Comparison of ENCODE assay signal across 21 mouse cellular contexts in the genomic region with DNA sequence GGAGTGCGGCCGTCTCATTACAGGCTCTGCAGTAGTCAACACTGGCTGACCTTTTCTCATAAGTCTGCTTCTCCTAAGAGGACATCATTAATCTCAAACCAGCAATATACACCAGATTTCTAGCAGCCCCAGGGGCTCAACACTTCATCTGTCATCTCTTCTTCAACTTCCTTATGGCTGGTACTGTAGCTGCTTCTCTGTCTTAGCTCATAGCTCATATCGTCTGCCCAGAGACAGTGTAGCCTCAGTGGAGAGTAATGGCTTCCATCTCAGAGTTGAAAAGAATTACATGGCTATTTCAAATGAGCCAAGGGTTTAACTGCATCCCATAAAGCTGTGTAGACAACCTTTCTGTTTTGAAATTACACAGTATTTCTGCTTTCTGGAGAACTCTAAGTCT.
DNase-seq lines count a peak whose midpoint lies in the region; ATAC-seq and TF ChIP-seq lines count a peak whose summit lies in the region.
"Had no signal": no experiment of that assay in that cellular context is flagged by ENCODE, and none has a peak within 500 bp of the region (broad histone marks: within the 10 kb centered on the region; RNA-seq: fewer than 3 reads in every experiment).

No protein-coding gene starts in this region.

- no peaks in the 10 kb centered on the region for H3K4me1 ChIP-seq in hindbrain, embryonic 16.5 days (ENCODE audit: control insufficient read depth, insufficient read depth, low read depth, low read length)
- no peaks in the 10 kb centered on the region for H3K4me1 ChIP-seq in hindbrain, postnatal 0 days (ENCODE audit: insufficient read depth, low read length)
- H3K4me1 ChIP-seq in midbrain, postnatal 0 days (ENCODE audit: insufficient read depth, low read length), result no peaks in the 10 kb centered on the region
- no peaks in the 10 kb centered on the region for H3K4me1 ChIP-seq in midbrain, embryonic 14.5 days (ENCODE audit: control insufficient read depth, insufficient read depth, low read length)
- H3K4me1 ChIP-seq: embryonic facial prominence, embryonic 12.5 days; embryonic facial prominence, embryonic 15.5 days had no signal

- TF ChIP-seq CTCF in hindbrain, postnatal 0 days (IDR thresholded peaks at IDR 0.05; ENCODE audit: low read depth), result no peak
- no peak for TF ChIP-seq CTCF in midbrain, postnatal 0 days (IDR thresholded peaks at IDR 0.05)

- no peak overlapping the region for H3K4me2 ChIP-seq in hindbrain, embryonic 16.5 days (ENCODE audit: low read length)
- H3K4me2 ChIP-seq in hindbrain, postnatal 0 days (ENCODE audit: low read depth, low read length), result no peak overlapping the region
- no peak overlapping the region for H3K4me2 ChIP-seq in midbrain, postnatal 0 days (ENCODE audit: low read depth, low read length, poor library complexity, severe bottlenecking)
- no peak overlapping the region for H3K4me2 ChIP-seq in midbrain, embryonic 14.5 days (ENCODE audit: low read length)
- H3K4me2 ChIP-seq: embryonic facial prominence, embryonic 12.5 days; embryonic facial prominence, embryonic 15.5 days; heart, embryonic 11.5 days had no signal

- 70% methylated on average over 3 of the region's 3 CpGs for WGBS in hindbrain, embryonic 16.5 days
- 69% methylated on average over 3 of the region's 3 CpGs for WGBS in hindbrain, postnatal 0 days
- 77% methylated on average over 3 of the region's 3 CpGs for WGBS in midbrain, postnatal 0 days
- 66% methylated on average over 3 of the region's 3 CpGs for WGBS in midbrain, embryonic 14.5 days

- no peaks in the 10 kb centered on the region for H3K9me3 ChIP-seq in hindbrain, embryonic 16.5 days (ENCODE audit: control insufficient read depth, low read length)
- H3K9me3 ChIP-seq in hindbrain, postnatal 0 days (ENCODE audit: low read length), result no peaks in the 10 kb centered on the region
- no peaks in the 10 kb centered on the region for H3K9me3 ChIP-seq in midbrain, postnatal 0 days (ENCODE audit: low read length)
- no peaks in the 10 kb centered on the region for H3K9me3 ChIP-seq in midbrain, embryonic 14.5 days (ENCODE audit: control insufficient read depth, low read length)
- H3K9me3 ChIP-seq: embryonic facial prominence, embryonic 12.5 days; embryonic facial prominence, embryonic 15.5 days had no signal

- no peak overlapping the region for H3K27ac ChIP-seq in hindbrain, embryonic 16.5 days (ENCODE audit: low read depth, low read length)
- H3K27ac ChIP-seq in hindbrain, postnatal 0 days, result no peak overlapping the region
- no peak overlapping the region for H3K27ac ChIP-seq in midbrain, postnatal 0 days (ENCODE audit: low read depth, low read length)
- H3K27ac ChIP-seq in midbrain, embryonic 14.5 days (replicated peaks; ENCODE audit: low read depth, low read length), result no peak overlapping the region
- H3K27ac ChIP-seq: embryonic facial prominence, embryonic 12.5 days; embryonic facial prominence, embryonic 15.5 days; gastrocnemius, adult 2 months had no signal

- no peaks in the 10 kb centered on the region for H3K27me3 ChIP-seq in hindbrain, embryonic 16.5 days (replicated peaks; ENCODE audit: control insufficient read depth, insufficient read depth, low read length)
- no peaks in the 10 kb centered on the region for H3K27me3 ChIP-seq in hindbrain, postnatal 0 days (ENCODE audit: insufficient read depth, low read length)
- no peaks in the 10 kb centered on the region for H3K27me3 ChIP-seq in midbrain, postnatal 0 days (ENCODE audit: insufficient read depth, low read length)
- H3K27me3 ChIP-seq in midbrain, embryonic 14.5 days (ENCODE audit: control insufficient read depth, insufficient read depth, low read length), result no peaks in the 10 kb centered on the region
- H3K27me3 ChIP-seq: embryonic facial prominence, embryonic 12.5 days; embryonic facial prominence, embryonic 15.5 days had no signal

- H3K36me3 ChIP-seq in hindbrain, embryonic 16.5 days (ENCODE audit: control insufficient read depth, insufficient read depth, low read length), result no peaks in the 10 kb centered on the region
- H3K36me3 ChIP-seq in hindbrain, postnatal 0 days (ENCODE audit: insufficient read depth, low read length), result no peaks in the 10 kb centered on the region
- H3K36me3 ChIP-seq in midbrain, postnatal 0 days (ENCODE audit: insufficient read depth, low read length), result no peaks in the 10 kb centered on the region
- no peaks in the 10 kb centered on the region for H3K36me3 ChIP-seq in midbrain, embryonic 14.5 days (ENCODE audit: control insufficient read depth, insufficient read depth, low read length)
- H3K36me3 ChIP-seq: embryonic facial prominence, embryonic 12.5 days; embryonic facial prominence, embryonic 15.5 days had no signal

- peak; percentile 6 for DNase-seq in embryo, embryonic 10.5 days (ENCODE audit: low spot score)
- no peak for DNase-seq in embryo, embryonic 11 days
- DNase-seq in hindbrain, postnatal 0 days (ENCODE audit: low spot score), result no peak
- peak; percentile 4 for DNase-seq in midbrain, postnatal 0 days (ENCODE audit: low spot score)
- no peak for DNase-seq in midbrain, embryonic 14.5 days
- DNase-seq: adrenal gland, adult 8-10 months; adrenal gland, postnatal 25 days; cerebellum, adult 11-12 months; cerebellum, adult 8-10 months; cerebellum, postnatal 10 days; cerebellum, postnatal 36 days; forebrain, postnatal 0 days; gastrocnemius, adult 2 months; gastrocnemius, postnatal 14 days; heart, adult 11 months had no signal

- no peak overlapping the region for H3K4me3 ChIP-seq in hindbrain, embryonic 16.5 days (ENCODE audit: low read length)
- no peak overlapping the region for H3K4me3 ChIP-seq in hindbrain, postnatal 0 days (ENCODE audit: low read length)
- no peak overlapping the region for H3K4me3 ChIP-seq in midbrain, postnatal 0 days (ENCODE audit: low read depth, low read length)
- no peak overlapping the region for H3K4me3 ChIP-seq in midbrain, embryonic 14.5 days (replicated peaks; ENCODE audit: low read depth, low read length)
- H3K4me3 ChIP-seq: embryonic facial prominence, embryonic 12.5 days; embryonic facial prominence, embryonic 15.5 days; gastrocnemius, adult 2 months had no signal

- H3K9ac ChIP-seq in hindbrain, embryonic 16.5 days (ENCODE audit: low read depth, low read length), result no peak overlapping the region
- no peak overlapping the region for H3K9ac ChIP-seq in hindbrain, postnatal 0 days (replicated peaks; ENCODE audit: low read length)
- no peak overlapping the region for H3K9ac ChIP-seq in midbrain, postnatal 0 days (replicated peaks; ENCODE audit: low read length, poor library complexity, severe bottlenecking)
- no peak overlapping the region for H3K9ac ChIP-seq in midbrain, embryonic 14.5 days (replicated peaks; ENCODE audit: low read length)
- H3K9ac ChIP-seq: embryonic facial prominence, embryonic 12.5 days; embryonic facial prominence, embryonic 15.5 days; forebrain, postnatal 0 days had no signal

- peak; percentile 48; the same call in 1 of the 2 replicates for ATAC-seq in hindbrain, embryonic 16.5 days
- ATAC-seq in hindbrain, postnatal 0 days, result no peak
- ATAC-seq in midbrain, postnatal 0 days (ENCODE audit: low FRiP score), result no peak
- ATAC-seq in midbrain, embryonic 14.5 days (ENCODE audit: low FRiP score, low TSS enrichment), result no peak
- ATAC-seq: activated CD4-positive, CD25-positive, alpha-beta regulatory T cell, adult 4 months; forebrain, embryonic 14.5 days; forebrain, postnatal 0 days had no signal

Comparison
In these comparisons a context has a peak if more than half of its experiments do, and no peak if none do; other contexts are left out.
1. DNase-seq: peak in embryo, embryonic 10.5 days (single experiment) and midbrain, postnatal 0 days (single experiment); none in embryo, embryonic 11 days (single experiment), hindbrain, postnatal 0 days (single experiment) and midbrain, embryonic 14.5 days (single experiment).